Mouse (Mus musculus) spleen, postnatal 14 days (tissue): ENCODE data around the gene Olfr1043.
"Not testable (repeated sequence)": the region's sequence is repeated elsewhere in the genome, so short reads cannot be mapped to it uniquely, and the experiment has no call there.

ENCODE experiments used
- DNase-seq, 2 experiments: peaks; one replicate each; pipeline ENCODE4 v3.0.0; 2021 to 2022; ENCODE audit warnings: low spot score in 2 of 2

Gene Olfr1043

DNA sequence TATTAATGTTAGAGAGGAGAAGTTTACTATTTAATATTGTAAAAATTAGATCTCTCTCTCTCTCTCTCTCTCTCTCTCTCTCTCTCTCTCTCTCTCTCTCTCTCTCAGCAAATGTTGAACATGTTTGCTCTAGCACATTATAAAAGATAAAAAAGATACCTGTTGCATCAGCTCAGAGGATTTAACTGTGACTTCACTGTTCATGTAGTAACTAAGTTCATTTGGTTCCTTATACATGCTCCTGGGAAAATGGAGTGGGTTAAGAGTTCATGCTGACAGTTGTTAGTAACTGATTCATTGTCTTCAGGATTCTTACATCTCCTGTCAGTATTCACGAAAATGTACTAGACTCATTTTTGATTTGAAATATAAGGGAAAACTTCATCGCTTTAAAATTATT lies at the start of gene Olfr1043:
Olfr1043 (minus strand) TSS at position 101 of the 400 bp plus-strand sequence.
- no peak for DNase-seq

DNA sequence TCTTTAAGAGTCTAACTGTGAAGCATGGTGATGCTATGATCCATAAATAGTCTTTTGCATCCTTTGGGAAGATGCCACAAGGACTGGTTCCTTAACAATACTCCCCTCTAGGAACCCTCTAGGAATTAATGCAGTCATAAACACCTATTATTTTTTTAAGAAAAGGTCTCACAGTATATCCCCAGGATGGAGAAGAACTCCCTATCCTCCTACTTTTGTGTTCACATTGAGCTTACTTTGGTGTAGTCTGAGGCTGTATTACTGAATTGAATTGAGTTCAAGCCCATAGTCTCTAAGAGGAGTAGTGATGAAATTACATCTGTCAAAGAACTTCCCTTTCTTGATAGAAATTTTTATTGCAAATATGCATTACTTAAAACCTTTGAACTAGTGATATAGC lies 35.6 kb upstream of the Olfr1043 start, which contains the start of gene Olfr1045:
Olfr1045 (minus strand) TSS at position 101 of the 400 bp plus-strand sequence.
- no peak for DNase-seq

DNA sequence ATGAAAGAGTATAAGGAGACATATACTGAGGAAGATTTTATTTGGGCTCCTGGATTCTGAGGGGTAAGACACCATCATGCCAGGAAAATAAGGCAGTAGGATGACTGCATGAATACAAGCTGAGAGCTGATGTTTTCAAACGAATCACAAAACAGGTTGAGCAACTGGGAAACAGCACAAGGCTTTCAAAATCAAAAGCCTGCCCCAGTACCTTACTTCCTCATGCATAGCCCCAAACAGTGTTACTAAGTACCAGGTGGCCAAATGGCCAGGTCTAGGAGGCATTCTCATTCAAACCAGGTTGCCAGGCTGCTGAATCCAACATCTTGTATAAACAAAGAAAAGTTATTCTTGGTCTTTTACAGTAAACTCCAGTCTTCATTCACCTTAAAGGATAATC lies 28.5 kb upstream of the Olfr1043 start:
- DNase-seq: no peak

DNA sequence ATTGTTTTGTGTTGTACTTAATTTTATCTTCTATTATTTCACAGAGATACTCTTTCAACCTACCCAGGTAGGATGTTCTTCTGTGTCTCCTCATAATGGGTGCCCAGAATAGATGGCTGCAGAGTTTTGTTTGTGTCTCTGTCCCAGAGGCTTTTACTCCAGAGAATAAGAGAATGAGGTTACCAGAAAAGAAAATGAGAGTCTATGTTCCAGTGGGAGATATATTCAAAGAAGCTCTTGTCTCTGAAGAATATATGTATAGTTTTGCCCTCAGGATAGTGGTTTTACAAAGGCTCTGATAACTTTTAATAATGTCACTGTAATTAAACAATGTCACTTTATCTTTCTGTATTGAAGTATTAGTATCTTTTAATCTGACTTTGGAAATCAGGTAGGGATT lies 18.3 kb upstream of the Olfr1043 start, which contains the start of gene Olfr52:
Olfr52 (minus strand) TSS at position 101 of the 400 bp plus-strand sequence.
- DNase-seq: no peak

DNA sequence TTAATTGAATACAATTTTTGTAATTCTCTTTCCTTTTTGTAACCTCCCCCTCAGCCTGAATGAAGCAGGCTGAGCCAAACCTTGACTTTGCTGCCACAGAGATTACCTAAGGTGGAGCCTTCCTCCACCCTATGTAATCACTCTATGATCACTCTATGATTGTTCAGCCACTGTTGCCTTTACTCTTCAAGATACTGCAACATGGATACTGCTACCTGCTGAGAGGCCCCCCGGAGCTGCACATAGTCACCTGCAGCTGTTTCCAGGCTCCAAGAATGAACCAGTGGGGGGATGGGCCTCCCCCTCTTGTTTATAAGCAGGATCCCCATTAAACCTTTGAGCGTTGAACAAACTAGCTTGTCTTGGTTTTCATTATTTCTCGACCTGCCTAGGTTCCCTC lies 12.6 kb upstream of the Olfr1043 start:
- no peak for DNase-seq

DNA sequence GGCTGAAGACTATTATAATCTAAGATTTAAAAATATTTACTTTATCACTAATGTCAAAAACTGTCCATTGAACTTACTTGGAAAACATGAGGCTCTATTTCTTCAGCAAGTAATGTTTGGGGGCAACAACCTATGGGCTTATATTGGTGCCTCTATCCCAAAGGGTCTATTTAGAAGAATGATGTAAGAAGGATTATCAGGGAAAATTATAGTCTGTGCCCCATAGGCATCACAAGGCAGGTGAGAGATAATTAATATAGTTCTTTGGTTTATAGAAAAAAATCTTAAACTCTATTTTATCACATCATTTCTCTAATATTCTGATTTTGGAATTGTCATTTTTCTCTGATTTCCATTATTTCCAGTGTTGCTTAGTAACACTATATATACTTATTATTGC lies 10.4 kb upstream of the Olfr1043 start, which contains the start of gene Olfr1044:
Olfr1044 (minus strand) TSS at position 101 of the 400 bp plus-strand sequence.
- DNase-seq: no peak

DNA sequence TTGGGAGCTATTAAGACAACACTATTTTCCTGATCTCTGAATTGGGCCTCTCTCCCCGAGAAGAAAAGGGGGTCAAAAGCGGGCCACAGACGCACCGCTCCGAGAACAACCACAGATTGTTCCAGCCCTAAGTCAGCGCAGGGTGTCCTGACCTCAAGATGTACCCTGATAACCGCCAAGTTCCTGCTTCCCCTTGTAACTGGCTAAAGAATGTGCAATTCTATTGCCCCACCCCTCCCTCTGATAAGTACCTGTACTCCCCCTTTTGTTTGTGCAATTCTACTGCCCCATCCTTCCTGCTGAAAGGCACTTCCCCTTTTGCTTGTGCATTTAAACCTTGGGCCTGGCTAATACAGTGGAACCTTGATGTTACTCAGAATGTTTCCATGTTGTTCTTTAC lies 8.1 kb upstream of the Olfr1043 start:
- DNase-seq: not testable (repeated sequence)

DNA sequence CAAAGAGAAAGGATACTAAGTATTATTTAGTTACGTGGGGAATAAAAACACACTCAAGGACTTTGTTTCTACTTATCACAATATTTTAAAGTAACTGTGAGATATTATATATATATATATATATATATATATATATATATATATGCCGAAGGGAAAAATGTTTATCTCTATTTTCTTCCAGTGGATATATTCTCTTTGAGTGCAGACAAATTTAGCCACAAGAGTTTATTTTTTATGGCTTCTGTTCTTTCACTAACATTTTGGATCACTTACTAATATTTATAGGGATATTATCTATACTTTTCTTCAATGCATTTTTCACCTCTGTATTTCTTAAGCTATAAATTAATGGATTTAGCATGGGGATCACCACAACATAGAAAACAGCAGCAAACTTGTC lies 5.6 kb downstream of the Olfr1043 start, which contains the start of gene Olfr1042:
Olfr1042 (minus strand) TSS at position 101 of the 400 bp plus-strand sequence.
- no peak for DNase-seq

DNA sequence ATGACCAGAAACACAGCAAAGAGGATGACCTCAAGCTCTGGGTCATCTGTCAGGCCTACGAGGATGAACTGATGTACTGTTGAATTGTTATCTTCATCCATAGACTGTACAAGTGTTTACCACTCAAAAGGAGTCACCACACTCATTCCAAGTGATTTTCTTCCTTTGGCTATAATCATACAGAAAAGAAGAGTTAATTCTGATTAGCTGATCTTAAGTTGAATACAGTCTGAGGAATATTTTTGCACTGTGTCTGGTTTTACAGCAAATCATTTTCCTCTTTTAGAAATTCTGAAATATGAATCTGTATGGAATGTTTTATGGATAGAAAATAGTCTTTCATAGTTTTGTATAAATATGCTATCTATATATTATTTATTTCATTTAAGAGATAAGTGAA lies 20.7 kb downstream of the Olfr1043 start, which contains the start of gene Olfr1040:
Olfr1040 (minus strand) TSS at position 101 of the 400 bp plus-strand sequence.
- DNase-seq: no peak

DNA sequence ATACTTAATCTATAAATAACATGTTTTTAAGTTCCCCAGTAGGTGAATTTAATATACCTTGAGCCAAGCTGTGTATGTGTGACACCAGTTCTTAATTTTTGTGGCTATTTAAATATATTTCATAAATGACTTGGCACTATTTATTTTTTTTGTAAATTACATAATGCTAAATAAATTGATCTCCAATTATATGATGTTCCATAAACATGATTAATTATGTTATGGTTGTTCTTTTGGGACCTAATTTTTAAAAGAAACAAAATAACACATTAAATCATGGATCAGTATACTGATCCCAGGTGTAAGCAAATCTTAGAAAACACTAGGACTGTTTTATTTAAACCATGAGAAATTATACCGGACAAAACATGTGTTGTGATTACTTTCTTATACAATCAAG lies 31.5 kb downstream of the Olfr1043 start, which contains the start of gene Olfr1039:
Olfr1039 (minus strand) TSS at position 101 of the 400 bp plus-strand sequence.
- DNase-seq: no peak
